Mouse (Mus musculus) thymus, postnatal 10 days (tissue): ENCODE measurements around the gene Adgrf3.

Experiments used
- DNase-seq, 2 experiments: peaks; one replicate each; pipeline ENCODE4 v3.0.0; 2021; ENCODE audit warnings: low spot score in 2 of 2

The Adgrf3 gene

DNA sequence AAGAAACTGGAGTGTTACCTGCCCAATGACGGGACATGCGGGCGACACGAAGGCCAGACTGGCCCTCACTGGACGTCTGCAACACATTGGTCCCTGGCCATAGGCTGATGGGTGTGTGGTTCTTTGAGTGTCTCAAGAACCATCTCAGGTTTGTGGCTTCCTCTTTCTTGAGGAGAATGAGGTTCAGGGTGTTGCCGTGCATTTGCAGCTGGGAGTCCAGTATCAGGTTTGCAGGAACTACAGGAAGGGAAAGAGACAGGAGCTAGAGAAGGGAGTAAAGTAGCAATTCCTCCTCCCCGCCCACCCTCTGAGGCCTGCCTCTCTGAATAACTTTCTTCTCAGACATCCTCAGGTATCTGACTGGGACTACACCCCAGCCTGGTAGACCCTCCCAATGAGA lies 3.3 kb downstream of the Adgrf3 start:
- no peak for DNase-seq

DNA sequence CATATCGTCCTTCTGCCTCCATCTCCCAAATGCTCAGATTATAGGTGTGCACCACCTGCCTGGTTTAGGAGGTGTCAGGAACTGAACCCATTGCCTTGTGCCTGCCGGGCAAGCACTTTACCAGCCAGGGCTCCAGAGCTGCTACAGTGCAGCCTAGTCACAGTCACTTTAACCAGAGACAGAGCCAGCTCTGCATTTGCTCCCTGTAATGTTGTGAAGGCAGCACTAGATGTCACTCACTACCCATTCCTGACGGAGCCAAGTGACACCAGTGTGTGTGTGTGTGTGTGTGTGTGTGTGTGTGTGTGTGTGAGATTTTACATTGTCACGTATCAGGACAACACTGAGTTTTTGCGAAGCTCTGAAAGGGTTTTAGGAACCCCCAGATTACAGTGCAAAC lies 4.0 kb downstream of the Adgrf3 start:
- DNase-seq: no peak

DNA sequence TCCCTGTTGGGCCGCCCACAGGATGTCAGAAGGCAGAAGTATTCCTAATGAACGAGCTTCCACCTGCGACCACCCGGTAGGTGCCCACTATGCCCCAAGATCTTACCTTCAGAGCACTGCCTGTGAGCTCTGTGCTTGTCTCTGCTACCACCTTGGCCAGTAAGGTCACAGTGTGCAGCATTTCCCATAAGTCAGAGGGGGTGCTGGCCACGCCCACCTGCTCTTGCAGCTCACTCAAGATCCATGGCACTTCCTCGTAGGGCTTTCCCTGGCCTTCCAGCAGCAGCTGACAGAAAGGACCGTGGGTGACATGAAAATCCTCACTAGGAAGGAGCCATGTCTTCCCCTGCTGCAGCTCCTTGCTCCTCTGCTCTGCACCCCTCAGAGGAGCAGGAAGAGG lies 7.3 kb downstream of the Adgrf3 start:
- no peak for DNase-seq

DNA sequence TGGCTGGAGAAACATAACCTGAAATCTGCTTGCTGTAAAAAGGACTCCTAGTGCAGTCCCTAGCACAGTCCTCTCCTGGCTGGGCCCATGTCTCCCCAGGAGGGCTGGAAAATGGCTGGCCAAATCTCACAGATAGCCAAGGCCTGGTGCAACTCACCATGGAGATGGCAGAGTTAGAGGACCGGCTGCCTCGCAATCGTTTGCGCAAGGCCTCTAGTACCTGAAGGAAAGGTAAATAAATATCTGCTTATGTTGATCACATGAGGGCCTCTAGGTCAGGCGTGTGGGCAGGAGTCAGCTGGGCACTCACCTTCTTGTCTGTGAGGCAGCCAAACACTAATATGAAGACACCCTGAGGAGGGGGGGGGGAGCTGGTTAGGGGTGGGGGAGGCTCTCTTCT lies 10.2 kb downstream of the Adgrf3 start:
- DNase-seq: no peak

DNA sequence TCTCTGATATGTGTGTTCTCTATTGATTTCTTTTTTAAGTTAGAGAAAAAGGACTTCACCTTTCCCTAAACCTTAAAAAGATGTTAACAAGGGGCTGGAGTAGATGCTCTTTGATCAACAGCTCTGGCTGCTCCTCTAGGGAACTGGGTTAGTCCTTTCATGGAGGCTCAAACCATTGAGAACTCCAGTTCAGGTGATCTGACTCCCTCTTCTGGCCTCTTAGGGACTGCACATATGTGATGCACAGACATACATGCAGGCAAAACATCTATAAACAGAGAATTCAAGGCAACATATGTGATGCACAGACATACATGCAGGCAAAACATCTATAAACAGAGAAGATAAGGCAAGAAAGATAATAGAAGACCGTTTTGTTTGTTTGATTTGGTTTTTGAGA lies 13.1 kb downstream of the Adgrf3 start:
- DNase-seq: no peak

DNA sequence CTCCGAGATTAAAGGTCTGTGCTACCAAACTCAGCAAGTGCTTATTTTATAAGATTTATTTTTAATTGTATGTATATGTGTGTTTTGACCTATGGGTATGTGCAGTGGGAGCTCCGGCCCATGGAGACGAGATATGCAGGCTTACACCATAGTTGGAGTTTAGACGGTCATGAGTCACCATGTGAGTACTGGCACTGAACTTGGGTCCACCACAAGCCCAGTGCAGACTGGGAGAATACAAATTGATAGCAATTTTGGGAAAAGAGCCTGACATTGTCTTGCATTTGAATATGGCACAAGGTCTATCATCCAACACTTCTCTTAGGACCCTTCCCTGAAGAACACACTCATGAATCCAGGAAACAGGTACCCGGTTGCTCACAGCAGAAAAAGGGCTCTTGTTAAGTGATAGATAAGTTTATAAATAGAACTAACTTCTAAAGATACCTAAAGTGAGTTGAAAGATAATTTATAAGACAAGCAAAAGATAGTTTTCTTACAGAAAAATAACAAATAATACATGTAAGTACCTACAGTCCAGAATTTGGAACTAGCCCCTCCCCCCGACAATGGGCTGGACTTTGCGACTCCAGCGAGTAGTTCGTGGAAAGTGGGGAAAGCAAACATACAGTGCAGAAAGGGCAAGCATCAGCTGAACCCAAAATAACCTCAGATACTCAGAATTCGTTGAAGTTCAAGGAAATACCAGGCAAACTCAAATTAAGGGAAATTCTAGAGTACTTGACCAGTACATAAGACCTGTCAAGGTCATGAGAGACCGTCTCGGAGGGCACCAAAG lies 17.6 kb downstream of the Adgrf3 start:
- DNase-seq: no peak

DNA sequence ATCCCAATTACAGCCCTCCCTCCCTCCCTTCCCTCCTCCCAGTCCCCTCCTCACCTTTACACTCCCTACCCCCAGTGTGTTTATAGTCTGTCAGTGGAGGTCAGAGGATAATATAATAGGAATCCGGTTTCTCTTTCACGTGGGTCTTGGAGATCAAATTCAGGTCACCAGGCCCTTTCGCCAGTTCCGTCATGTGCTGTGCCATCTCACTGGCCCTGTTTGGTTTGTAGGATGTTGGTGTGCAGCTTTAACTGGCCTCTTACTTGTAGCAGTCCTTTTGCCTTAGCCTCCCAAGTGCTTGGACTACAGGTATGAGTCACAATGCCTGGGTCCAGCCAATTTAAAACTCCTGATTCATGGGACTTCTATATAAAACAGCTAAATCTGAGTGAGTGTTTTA lies 29.7 kb downstream of the Adgrf3 start:
- DNase-seq: no peak

DNA sequence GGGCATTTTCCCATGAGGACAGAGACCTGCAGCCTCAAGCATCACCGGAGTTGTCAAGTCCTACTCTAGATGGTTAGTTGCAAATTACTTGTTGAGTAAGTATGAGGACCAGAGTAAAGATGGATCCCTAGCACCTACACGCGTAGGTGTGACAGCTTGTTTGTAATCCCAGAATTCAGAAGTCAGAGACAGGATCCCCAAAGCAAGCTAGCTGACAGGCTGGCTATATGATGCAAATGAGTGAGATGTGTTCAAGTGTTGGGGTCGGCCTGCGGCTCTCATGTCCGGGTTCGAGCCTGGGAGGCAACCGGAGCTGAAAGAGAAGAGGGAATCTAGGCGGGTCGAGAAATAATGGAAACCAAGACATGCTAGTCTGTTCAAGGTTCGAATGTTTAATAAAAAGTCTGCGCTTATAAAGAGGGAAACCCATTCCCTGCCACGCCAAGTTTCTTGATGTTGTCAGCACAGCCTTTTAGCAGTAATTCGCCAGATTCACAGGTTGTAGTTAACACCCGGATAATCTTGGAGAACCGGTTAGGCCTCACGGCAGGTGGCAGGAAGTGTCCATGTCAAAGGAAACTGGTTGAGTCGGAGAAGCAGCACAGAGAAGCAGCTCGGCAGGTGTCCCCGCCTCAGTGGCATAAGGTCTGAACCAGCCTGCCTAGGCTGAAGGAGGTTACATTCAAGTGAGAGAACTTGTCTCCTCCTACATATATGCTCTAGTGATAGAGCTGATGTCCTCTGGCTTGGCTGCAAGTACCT lies 32.4 kb downstream of the Adgrf3 start:
- no peak for DNase-seq

DNA sequence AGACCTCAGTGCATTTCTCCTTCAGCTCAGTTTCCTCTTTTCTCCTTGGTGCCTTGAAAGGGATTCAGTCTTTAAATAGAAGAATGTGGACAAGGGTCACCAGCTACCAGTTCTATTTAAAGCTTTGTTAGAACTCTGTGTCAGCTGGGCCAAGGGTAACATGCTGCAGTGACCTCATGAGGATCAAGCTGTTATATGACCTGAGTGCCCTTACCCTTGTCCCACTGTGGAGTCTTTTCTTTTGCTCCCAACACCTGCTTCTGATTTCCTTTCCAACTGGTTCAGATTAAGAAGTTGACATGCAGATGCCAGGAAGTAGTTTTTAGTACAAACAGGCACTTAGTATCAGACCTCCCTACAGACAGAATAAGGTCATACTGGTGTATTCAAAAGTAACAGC lies 33.4 kb downstream of the Adgrf3 start:
- DNase-seq: no peak

DNA sequence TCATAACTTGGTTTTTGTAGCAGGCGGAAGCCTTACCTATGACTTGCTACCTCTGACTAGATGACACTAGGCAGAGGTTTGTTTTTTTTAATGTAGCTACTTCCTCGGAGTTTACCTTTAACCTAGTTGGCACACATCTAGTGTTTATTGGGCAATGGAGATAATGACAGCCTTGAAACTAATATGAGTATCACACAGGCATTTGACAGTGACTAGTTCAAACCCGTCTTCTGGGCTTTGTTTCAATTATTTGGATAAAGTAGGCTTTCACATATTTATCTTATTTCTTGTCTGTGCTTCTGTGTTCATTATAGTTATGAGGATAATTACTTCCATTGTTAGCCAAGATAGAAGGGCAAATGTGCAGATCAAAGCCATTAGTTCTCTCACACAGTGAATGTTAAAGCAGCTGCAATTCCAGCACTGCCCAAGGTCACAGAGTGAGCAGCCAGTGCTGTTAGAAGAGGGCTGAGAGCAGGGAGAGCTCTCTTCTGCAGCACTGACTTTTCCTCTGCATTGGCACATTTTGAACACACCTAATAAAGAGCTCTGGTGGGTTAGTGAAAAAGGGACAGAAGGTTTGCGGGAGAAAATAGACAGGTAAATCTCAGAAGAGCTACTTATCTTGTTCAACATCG lies 35.1 kb downstream of the Adgrf3 start:
- no peak for DNase-seq

DNA sequence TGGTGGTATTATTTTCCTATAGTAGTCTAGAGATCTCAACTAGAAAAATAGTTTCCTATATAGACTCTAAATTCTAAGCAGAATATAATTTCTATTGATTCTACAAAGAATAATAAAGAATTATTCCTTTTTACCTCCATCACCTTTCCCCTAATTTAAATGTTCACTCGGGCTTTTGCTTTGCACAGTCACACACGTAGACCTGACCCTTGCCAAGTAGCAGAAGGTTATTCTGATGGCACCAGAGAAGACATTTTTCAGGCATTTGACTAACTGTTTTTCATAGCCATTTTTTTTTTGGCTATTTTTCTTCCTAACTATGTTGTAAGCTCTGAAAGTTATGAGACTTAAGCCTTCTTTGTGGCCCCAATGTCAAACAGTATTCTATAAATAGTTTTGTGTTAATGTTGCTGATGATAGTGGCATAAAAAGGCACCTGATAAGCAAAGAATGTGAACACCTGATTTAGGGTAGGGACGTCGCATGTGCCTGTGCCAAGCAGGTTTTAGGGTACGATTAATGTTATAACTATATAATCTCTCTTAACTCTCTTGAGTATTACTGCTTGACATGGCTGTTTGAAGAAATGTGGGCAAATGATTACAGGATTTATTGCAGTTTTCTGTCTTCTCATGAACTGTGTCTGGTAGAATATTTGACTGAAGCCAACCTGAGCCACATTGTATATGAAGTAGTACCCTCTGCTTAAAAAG lies 40.1 kb downstream of the Adgrf3 start:
- no peak for DNase-seq

DNA sequence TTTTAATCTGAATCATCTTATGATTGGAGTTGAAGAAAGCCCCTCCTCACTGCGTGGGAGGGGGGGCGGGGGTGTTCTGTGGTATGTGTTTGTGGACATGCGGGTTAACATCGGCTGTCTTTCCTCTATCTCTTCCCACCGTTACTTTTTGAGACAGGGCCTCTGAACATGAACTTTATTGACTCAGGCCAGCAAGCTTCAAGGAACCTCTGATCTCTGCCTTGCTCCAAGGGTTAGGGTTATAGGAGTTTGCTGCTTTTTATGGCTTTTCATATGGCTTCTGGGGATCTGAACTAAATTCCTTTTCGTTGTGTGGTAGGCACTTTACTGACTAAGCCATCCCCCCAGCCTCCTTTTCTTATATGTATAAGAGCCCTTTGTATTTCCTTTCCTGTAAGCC lies 43.2 kb downstream of the Adgrf3 start:
- DNase-seq: no peak

DNA sequence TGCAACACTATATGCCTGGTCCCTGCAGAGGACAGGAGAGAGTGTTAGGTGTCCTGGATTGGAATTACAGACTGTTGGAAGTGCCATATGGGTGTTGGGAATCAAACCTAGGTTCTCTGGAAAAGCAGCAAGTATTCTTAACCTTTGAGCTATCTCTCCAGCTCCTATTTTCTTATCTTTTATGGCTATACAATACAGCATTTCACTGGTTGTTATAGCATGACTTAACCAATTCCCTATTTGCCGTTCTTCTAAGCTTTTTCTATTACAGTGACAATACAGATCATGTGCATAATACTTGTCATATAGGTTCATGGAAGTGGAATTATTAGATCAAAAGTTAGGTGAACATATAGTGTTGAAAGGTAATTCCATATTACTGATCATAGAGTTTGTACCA lies 43.7 kb downstream of the Adgrf3 start:
- no peak for DNase-seq

DNA sequence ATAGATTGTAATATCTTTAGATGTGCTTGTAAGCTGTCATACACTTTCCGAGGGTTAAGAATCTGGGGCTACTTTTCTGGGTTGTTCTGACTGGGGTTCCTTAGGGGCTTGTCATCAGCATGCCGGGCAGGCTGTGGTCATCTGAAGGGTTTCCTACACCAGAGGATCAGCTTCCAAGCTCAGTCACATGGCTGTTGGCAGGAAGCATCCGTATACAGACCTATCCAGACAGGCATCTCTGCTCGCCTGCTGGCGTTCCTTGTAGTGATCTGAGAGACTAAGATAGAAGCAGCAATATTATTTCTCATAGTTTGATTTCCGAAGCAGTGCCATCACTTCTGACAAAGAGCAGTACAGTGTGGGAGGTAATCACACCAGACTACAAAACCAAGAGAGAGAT lies 45.9 kb downstream of the Adgrf3 start:
- no peak for DNase-seq

DNA sequence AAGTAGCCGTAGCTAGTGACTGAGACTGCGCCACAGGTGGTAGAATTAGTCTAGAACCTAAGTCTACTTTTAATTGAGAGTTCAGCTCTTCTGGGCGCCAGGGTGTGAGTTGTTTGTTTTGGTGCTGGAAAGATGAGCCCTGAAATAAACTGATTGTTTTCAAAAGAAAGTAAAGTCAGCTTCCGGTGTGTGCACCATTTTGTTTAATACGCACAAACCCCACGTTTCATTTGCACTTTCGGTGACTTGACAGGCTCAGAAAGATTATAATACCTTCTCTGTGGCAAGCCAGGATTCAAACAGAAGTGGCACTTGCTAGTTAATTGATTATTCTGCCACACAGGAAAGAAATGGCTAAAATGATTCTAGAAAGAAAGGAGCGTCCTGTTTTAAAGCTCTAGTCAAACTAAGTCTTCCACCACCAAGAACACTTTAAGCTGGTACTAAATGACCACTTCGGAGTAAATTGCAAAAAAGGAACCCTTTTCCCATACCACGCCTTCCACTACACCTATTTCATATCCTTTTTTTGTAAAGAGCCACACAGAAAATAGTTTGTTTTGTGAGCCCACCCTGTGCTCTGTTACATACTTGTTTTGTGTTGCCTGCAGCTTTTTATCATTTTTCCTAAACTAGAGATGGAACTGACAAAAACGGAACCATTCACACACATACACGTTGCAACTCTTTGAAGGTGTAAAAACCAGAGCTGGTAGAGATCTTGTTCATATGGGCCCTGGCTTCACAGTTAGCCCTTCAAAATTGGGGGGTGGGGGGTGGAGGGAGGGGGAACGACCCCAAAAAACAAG lies 49.5 kb downstream of the Adgrf3 start:
- DNase-seq: no peak

DNA sequence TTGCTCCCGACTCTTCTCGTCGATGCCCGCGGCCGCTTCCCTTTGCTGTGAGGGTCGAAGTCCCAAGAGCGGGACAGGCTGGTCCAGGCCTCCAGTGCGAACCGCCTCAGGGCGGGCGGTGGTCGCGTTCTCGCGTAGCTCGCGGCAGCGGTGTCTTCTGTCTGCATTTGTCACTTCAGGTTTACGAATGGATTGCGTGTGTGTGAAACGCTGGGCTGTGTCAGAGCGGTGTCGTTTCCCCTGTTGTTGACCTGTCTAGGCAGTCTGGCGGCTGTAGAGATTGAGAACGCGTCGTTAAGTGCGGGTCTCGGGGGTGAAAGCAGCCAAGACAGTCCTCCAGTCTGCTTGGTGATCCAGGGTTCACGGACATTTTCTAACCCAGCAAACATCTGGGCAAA lies 50.1 kb downstream of the Adgrf3 start:
- no peak for DNase-seq

DNA sequence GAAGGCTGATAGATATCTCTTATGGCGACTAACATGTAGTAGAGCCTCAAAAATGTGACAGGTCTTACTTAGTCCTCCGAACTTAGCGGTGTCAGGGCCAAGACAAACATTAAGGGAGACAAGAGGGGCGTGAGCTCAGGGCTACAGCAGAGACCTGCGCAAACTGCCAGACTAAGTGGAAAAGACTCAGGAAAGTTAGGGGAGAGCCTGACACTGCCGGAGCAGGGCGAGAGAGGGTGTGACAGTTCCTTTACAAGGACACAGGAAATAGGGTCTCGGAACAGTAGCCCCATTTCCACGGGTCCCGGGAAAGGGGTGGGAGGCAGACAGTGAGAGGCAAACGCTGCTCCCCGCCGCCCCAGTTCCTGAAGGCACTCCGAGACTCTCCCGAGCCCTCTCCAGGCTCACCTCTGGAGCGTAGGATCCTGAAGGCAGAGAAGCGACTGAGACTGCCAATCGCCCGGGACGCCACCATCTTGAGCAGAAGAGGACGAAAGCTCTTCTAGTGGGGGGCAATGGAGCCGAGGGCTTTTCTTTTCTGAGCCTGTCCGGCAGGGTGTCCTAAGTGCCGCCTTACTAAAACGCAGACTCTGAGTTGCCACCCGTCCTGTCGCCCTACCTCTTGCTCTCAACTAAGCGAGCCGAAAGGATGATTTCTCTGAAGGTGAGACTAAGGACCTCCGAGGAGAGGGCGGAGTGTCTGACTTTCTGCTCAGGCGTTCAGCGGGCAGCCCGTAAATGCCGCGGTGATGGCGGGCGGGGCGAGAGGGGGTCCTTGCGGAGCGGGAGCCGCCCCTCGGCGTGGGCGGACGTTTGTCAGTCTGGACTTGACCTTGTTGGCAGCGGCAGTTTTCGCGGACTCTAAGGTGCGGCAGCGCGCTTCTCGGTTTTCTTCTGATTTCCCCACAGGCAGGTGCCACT lies 50.8 kb downstream of the Adgrf3 start, which contains the start of the genes Hadha and Hadhb:
Hadha (minus strand) TSS at position 689 of the 921 bp plus-strand sequence.
Hadhb (plus strand) TSS at position 775 of the 921 bp plus-strand sequence.
- DNase-seq: peak; percentile 82 to 90

DNA sequence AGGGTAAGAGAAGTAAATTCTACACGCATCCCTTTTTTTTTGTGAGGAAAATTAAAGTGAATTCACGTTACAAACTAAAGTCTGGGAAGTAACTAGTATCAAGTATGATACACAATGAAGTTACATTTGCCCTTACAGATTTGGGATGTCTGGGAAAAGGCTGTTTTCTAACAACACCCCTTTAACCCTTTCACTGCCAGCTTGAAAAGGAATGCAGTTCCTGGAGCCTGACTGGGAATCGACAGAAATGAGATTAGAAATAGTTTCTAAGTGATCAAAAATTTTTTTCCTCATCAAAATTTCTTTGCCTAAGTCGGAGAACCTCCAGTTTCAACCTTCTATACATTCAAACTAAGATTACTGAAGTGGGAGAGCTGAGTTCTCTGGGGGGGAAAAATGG lies 51.5 kb downstream of the Adgrf3 start:
- no peak for DNase-seq

DNA sequence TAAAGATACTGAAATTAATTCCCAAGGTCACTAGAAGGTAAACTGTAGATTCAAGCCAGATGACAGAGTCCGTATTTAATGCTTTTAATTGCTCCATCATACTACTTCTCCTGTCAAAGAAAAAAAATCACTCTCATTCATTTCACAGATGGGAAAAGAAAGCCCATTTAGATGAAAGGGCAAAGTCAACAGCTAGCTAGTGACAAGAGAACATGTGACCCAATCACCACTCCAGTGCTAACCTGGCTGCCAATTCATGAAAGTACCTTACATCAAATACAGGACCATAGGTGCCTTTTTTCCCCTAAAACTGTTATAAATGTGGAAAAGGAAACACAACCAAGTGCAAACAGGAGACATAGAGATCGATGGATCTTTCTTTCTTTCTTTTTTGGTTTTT lies 52.3 kb downstream of the Adgrf3 start:
- no peak for DNase-seq

DNA sequence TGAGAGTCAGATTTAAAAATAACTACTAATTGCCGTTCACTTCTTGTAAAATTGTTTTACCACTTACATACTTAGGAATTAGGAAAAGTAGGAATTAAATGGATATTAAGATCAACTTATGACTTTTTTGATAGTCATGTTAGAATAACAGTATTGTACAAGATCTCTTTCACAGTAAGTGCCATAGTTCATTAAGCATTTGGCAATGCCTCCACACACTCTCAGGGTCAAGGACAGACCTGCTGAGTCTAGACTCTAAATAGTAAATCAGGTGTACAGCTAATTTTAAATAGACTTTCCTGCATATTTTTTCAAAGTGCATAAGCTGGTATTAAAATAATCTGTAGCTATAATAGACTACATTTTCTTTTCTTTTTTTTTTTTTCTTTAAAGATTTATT lies 53.1 kb downstream of the Adgrf3 start:
- DNase-seq: no peak
